Mouse (Mus musculus): ENCODE data around the gene Lhpp. TPM values are rescaled to one million over a fixed set of nuclear protein-coding genes. Genes with fewer than 3 reads are reported as not detected.

Lhpp gene
- total RNA-seq, 1 experiment from 2014 or later = 11.6 TPM

- peak; percentile 14 for ATAC-seq (replicated peaks; ENCODE audit: low read depth, poor library complexity, severe bottlenecking)
Measured at GRCm38 (mm10) chr7:132597251-132598041, 13.0 kb upstream of the Lhpp start.

GRCm38 (mm10) chr7:132599071-132599975 lies 11.1 kb upstream of the Lhpp start, which contains the start of gene Nkx1-2:
Nkx1-2 (minus strand) TSS chr7:132599637.
- no peak for ATAC-seq (replicated peaks; ENCODE audit: low read depth, poor library complexity, severe bottlenecking)

- ATAC-seq (replicated peaks; ENCODE audit: low read depth, poor library complexity, severe bottlenecking) = peak; percentile 43; the same call in 1 of the 2 replicates
Measured at GRCm38 (mm10) chr7:132600026-132600425, 10.4 kb upstream of the Lhpp start.

GRCm38 (mm10) chr7:132600926-132601325 lies 9.5 kb upstream of the Lhpp start:
- no peak for ATAC-seq (replicated peaks; ENCODE audit: low read depth, poor library complexity, severe bottlenecking)

GRCm38 (mm10) chr7:132604720-132605119 lies 5.7 kb upstream of the Lhpp start:
- ATAC-seq (replicated peaks; ENCODE audit: low read depth, poor library complexity, severe bottlenecking) = no peak

GRCm38 (mm10) chr7:132605689-132606088 lies 4.7 kb upstream of the Lhpp start:
- ATAC-seq (replicated peaks; ENCODE audit: low read depth, poor library complexity, severe bottlenecking) = no peak

- ATAC-seq (replicated peaks; ENCODE audit: low read depth, poor library complexity, severe bottlenecking) = no peak
Measured at GRCm38 (mm10) chr7:132608316-132609020, 2.0 kb upstream of the Lhpp start.

GRCm38 (mm10) chr7:132611530-132611929 lies 1.1 kb downstream of the Lhpp start:
- ATAC-seq (replicated peaks; ENCODE audit: low read depth, poor library complexity, severe bottlenecking) = no peak

- ATAC-seq (replicated peaks; ENCODE audit: low read depth, poor library complexity, severe bottlenecking) = no peak
Measured at GRCm38 (mm10) chr7:132615346-132615745, 4.9 kb downstream of the Lhpp start.

GRCm38 (mm10) chr7:132616391-132616790 lies 6.0 kb downstream of the Lhpp start:
- no peak for ATAC-seq (replicated peaks; ENCODE audit: low read depth, poor library complexity, severe bottlenecking)

- no peak for ATAC-seq (replicated peaks; ENCODE audit: low read depth, poor library complexity, severe bottlenecking)
Measured at GRCm38 (mm10) chr7:132617021-132617564, 6.7 kb downstream of the Lhpp start.

GRCm38 (mm10) chr7:132619549-132619948 lies 9.1 kb downstream of the Lhpp start:
- no peak for ATAC-seq (replicated peaks; ENCODE audit: low read depth, poor library complexity, severe bottlenecking)

GRCm38 (mm10) chr7:132619975-132620918 lies 9.8 kb downstream of the Lhpp start:
- ATAC-seq (replicated peaks; ENCODE audit: low read depth, poor library complexity, severe bottlenecking) = peak; percentile 76

GRCm38 (mm10) chr7:132624161-132624560 lies 13.7 kb downstream of the Lhpp start:
- ATAC-seq (replicated peaks; ENCODE audit: low read depth, poor library complexity, severe bottlenecking) = no peak

GRCm38 (mm10) chr7:132626174-132626573 lies 15.7 kb downstream of the Lhpp start:
- ATAC-seq (replicated peaks; ENCODE audit: low read depth, poor library complexity, severe bottlenecking) = no peak

GRCm38 (mm10) chr7:132627448-132627847 lies 17.0 kb downstream of the Lhpp start:
- ATAC-seq (replicated peaks; ENCODE audit: low read depth, poor library complexity, severe bottlenecking) = no peak

- ATAC-seq (replicated peaks; ENCODE audit: low read depth, poor library complexity, severe bottlenecking) = no peak
Measured at GRCm38 (mm10) chr7:132631313-132631712, 20.9 kb downstream of the Lhpp start.

- ATAC-seq (replicated peaks; ENCODE audit: low read depth, poor library complexity, severe bottlenecking) = no peak
Measured at GRCm38 (mm10) chr7:132637292-132637691, 26.9 kb downstream of the Lhpp start.

Data from common myeloid progenitor, adult 5-6 weeks (primary cell).